Mouse (Mus musculus): Measurements from ENCODE around the gene Gsk3b.
"Not testable (repeated sequence)": the region's sequence is repeated elsewhere in the genome, so short reads cannot be mapped to it uniquely, and the experiment has no call there.

The Gsk3b gene

GRCm38 (mm10) chr16:38088629-38089446 is at the start of gene Gsk3b:
TSS of gene Gsk3b (plus strand) at chr16:38089001.
- DNase-seq (ENCODE audit: low read depth, low spot score), result peak; percentile 99

DNA sequence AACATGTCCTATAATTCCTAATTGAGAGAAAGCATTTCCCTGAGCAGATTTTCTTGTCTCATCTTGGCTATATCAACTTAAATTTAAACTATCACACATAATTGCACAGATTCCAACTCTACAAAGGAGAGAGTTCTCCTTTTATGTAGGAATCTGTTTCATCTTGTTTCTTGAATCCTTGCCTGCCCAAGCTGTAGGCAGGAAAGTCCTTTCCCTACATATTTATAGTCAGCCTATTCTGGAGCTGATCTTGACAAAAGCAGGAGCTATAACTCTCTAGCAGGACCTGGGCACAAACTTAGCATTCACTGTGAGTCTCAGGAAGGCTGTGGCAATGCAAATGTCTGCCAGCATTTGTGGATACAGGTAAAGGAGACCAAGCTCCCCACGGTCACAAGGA is 46.6 kb upstream of the Gsk3b start:
- DNase-seq (ENCODE audit: low read depth, low spot score), result no peak

GRCm38 (mm10) chr16:38044551-38044950 is 44.2 kb upstream of the Gsk3b start:
- DNase-seq (ENCODE audit: low read depth, low spot score), result no peak

DNA sequence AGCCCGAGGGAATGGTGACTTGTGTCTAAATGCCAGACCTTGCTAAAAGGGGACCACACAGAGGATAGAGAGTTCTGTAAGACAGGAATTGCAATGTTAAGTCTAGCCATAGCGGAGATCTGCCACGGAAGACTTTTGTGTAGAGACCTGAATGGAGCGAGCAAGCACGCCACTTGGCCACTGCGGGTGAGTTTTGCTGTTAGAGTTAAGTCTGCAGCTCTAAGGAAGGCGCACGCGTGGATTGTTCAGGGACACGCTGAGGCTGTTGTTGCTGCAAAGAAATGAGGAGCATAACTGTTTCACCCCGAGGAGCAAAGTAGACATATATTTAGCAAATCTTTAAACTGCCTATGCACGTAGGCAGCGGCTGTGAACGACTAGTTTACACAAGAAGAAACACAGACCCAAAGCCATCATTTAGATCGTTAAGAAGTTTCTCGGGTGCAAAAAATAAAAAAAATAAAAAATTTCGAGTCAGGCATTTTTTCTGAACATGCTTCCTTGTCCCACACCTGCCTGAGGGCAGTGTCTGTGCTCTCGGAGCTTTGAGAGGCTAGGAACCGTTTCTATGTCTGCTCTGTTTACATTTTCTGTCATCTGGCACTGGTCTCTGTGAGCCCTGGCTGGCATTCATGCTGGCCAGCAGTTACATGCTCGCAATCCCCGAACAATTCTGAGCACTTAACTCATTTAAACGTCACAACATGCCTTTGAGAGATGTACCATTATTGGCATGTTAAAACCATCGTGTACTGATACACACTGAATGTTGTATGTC is 40.8 kb upstream of the Gsk3b start:
- DNase-seq (ENCODE audit: low read depth, low spot score), result no peak

GRCm38 (mm10) chr16:38057898-38058297 is 30.9 kb upstream of the Gsk3b start:
- no peak for DNase-seq (ENCODE audit: low read depth, low spot score)

GRCm38 (mm10) chr16:38058836-38059235 is 30.0 kb upstream of the Gsk3b start:
- no peak for DNase-seq (ENCODE audit: low read depth, low spot score)

- no peak for DNase-seq (ENCODE audit: low read depth, low spot score)
These were observed 29.2 kb upstream of the Gsk3b start for GRCm38 (mm10) chr16:38059631-38060030.

- DNase-seq (ENCODE audit: low read depth, low spot score), result not testable (repeated sequence)
These were observed 14.8 kb upstream of the Gsk3b start for GRCm38 (mm10) chr16:38073859-38074631.

DNA sequence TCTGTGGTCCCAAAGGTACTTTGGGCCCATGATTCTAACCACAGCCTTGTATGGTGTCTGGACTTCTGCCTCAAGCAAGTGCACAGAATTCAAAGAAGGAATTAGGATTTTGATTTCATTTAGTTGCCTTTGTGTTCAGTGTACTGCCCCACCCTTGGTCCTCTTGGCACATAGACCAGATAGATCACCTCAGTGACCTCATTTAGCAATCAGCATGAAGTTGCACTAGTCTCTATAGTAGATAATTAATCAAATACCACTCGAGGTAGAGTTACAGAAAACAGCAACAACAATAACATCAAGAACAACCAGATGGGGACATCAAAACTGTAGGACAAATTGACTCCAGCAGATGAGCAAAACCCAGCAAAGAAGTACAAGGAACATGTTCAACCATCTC is 8.6 kb upstream of the Gsk3b start:
- no peak for DNase-seq (ENCODE audit: low read depth, low spot score)

- DNase-seq (ENCODE audit: low read depth, low spot score), result no peak
These were observed 1.6 kb upstream of the Gsk3b start for GRCm38 (mm10) chr16:38087231-38087630.

DNA sequence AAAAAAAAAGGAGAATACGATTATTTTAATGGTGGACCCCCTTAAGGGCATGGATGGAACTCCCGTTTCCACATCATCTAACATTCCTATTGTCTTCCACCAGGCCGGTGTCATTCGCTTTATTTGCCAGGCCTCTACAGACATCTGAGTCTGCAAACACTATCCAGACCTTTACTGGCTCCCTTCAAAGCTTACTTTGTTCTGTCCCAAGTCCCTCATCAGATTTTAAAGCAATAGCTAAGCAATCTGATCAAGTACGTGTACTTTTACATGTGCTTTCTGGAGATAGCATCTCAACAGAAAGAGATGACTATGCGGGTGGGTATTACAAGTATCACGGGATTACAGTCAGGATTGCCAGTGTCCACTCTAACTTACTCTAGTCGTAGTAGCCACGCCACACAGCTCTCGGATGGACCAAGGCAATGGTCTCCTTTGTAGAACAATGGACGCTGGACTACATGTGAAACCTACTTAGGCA is 1.1 kb upstream of the Gsk3b start:
- peak; percentile 14 for DNase-seq (ENCODE audit: low read depth, low spot score)

GRCm38 (mm10) chr16:38088126-38088628 is 624 bp upstream of the Gsk3b start:
- no peak for DNase-seq (ENCODE audit: low read depth, low spot score)

DNA sequence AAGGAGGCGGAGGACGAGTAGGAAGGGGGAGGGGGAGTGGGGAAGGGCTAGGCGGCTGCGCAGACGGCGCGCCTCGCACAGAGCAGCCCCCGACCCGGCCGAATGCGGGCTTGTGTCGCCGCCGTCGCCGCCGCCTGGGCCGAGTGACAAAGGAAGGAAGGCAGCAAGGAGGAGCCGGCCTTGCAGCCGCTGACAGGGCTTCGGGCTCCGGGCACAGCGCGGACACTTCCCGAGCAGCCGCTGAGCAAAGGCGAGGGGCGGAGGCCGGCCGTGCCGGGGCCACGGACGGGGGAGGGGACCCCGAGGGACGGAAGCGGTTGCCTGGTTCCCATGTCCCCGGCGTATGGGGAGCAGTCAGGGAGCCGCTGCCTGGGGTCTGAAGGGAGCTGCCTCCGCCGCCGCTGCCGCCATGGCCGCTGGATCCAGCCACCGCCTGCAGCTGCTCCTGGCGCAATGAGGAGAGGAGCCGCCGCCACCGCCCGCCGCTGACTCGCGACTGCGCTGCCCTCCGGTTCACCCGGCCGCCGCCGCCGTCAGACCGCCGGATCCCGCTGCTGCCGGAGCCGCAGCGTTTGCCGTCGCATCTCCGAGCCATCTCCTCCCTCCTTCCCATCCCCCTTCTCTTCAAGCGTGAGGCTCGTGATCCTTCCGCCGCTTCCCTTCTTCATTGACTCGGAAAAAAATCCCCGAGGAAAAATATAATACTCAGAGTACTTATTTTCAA is 808 bp downstream of the Gsk3b start:
- DNase-seq (ENCODE audit: low read depth, low spot score), result no peak

DNA sequence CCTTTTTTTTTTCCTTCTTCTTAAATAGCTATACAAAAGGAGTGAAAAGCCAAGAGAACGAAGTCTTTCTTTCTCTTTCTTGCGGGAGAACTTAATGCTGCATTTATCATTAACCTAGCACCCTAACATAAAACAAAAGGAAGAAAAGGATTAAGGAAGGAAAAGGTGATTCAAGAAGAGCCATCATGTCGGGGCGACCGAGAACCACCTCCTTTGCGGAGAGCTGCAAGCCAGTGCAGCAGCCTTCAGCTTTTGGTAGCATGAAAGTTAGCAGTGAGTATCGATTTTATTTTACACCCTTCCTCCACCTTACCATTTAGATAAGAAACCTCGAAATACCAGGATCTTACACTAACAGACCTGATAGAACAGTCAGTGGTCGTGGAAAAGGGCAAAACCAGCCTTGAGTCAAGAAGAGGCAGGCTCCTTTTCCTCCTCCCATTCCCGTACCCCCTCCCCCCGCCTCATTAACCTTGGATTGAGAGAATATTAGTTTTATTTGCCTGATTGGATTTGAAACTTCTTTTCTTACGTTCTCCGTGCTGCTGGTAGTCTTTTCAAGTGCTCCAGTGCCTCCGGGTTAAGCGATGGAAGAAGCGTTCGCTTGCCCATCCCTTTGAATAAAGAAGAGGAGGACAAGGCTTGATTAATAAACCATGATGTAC is 1.7 kb downstream of the Gsk3b start:
- DNase-seq (ENCODE audit: low read depth, low spot score), result no peak

- DNase-seq (ENCODE audit: low read depth, low spot score), result no peak
These were observed 2.2 kb downstream of the Gsk3b start for GRCm38 (mm10) chr16:38091041-38091440.

GRCm38 (mm10) chr16:38091706-38092105 is 2.9 kb downstream of the Gsk3b start:
- no peak for DNase-seq (ENCODE audit: low read depth, low spot score)

DNA sequence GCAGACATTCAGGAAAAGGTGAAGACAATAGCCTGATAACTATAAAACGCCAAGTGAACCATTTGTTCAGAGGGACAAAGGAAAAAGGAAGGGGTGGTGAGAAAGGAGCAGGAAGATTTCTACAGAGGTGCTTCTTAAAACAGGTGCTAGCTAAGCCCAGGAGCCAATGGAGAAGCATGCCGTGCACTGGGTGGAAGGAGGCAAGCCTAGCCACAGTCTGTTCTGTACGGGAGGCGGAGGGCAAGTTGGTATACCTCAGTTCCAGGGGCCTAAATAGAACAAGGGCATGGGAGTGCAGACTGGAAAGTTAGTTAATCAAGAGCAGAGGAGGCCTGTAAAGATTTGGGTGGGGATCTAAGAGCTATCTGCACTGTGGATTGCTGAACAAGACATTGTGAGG is 3.8 kb downstream of the Gsk3b start:
- DNase-seq (ENCODE audit: low read depth, low spot score), result no peak

GRCm38 (mm10) chr16:38095181-38095851 is 6.5 kb downstream of the Gsk3b start:
- no peak for DNase-seq (ENCODE audit: low read depth, low spot score)

DNA sequence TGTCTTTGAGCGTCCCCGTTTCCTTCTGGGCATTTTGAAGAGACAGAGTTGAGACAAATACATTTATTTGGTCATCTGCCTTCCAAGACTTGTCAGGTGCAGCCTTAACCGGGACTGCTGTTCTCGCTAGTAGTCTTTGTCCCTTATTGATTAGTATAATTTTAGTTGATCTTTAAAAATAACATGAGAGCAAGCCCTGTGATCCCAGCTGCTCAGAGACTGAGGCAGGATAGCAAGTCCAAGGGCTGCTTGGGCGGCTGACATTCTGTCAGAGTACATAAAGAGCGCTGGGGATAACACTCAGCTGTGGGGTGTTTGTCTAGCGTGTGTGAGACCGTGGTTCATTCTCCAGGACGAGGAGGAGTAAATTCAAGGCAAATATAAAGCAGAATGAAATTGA is 8.7 kb downstream of the Gsk3b start:
- DNase-seq (ENCODE audit: low read depth, low spot score), result no peak

DNA sequence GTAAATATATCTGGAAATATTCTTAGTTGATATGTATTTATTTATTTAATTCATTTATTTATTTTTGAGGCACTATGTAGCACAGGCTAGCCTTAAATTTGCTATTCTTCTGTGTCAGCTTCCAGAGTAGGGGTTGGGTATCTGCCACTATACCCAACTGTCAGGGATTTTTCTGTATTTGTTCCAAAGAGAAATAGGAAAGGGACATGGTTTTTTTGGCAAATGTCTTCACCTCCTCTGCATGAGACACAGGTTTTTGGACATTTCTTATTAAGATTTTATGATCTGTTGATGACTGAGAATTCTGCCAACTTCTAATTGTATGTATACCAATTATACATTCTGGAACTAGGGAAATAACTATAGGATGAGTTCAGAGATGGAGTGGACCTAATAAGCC is 10.5 kb downstream of the Gsk3b start:
- DNase-seq (ENCODE audit: low read depth, low spot score), result no peak
